Mouse (Mus musculus): ENCODE results near the gene Slc5a4b. TPM values are rescaled to one million over a fixed set of nuclear protein-coding genes. Genes with fewer than 3 reads are reported as not detected.

Slc5a4b gene
- polyA plus RNA-seq, 1 experiment from 2014 or later: 0.73 TPM

DNA sequence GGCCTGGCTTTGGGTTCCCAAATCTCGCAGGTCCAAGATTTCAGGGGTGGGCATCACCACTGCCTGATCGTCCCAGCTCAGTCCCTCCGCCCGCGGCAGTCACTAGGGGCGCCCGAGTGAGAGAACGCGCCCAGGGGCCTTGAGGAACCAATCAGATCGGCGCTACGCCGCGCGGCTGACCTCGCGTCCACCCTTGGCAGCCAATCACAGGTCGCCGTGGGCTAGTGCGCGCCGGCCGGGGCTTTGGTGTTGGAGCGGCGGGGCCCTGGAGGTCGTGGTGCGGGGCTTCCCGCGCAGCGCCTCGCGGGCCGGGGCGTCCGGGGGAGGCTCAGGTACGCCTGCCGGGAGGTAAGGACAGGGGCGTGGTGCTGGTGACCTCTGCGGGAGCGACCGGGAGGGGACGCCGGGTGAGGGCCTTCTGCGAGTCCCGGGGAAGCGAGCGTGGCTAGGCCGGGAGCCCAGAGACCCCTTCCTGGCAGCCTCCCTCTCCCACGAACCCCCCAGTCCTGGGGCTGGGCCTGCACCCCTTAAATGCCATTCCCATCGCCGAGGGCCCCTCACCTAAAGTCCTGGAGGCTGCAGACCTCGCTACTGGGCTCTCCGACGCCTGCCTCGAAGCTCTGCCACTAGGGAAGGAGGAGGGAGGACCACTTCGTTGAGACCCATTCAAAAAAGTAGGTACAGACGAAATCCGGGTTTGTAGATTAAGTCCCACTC, 78.2 kb downstream of the Slc5a4b start, which contains the start of gene Zfp280b:
TSS of gene Zfp280b (plus strand) at position 249 of the 717 bp plus-strand sequence.
- Histone ChIP-seq H3K36me3 (ENCODE audit: control insufficient read depth, insufficient read depth, low read length) (no peaks in the 10 kb centered on the region), H3K27ac (ENCODE audit: low read length) (peak within 1 kb of the TSS; percentile 72), H3K9me3 (ENCODE audit: control insufficient read depth, low read length) (no peaks in the 10 kb centered on the region), H3K4me2 (ENCODE audit: low read depth, low read length) (peak within 1 kb of the TSS; percentile 83), H3K27me3 (replicated peaks; ENCODE audit: control insufficient read depth, insufficient read depth, low read length) (no peaks in the 10 kb centered on the region), H3K9ac (ENCODE audit: low read depth, low read length) (peak within 1 kb of the TSS; percentile 96), H3K4me1 (ENCODE audit: control insufficient read depth, insufficient read depth, low read length) (peaks cover 6% of the 10 kb centered on the region), H3K4me3 (ENCODE audit: low read length) (peak within 1 kb of the TSS; percentile 92)
- peak; percentile 99 for ATAC-seq
- under 1% methylated on average over 57 of the region's 58 CpGs for WGBS

- Histone ChIP-seq H3K27me3 (replicated peaks; ENCODE audit: control insufficient read depth, insufficient read depth, low read length) (no peaks in the 10 kb centered on the region), H3K4me3 (ENCODE audit: low read length) (peak overlapping the region; percentile 92), H3K27ac (ENCODE audit: low read length) (peak overlapping the region; percentile 72), H3K9me3 (ENCODE audit: control insufficient read depth, low read length) (no peaks in the 10 kb centered on the region), H3K36me3 (ENCODE audit: control insufficient read depth, insufficient read depth, low read length) (no peaks in the 10 kb centered on the region), H3K9ac (ENCODE audit: low read depth, low read length) (peak overlapping the region; percentile 96), H3K4me2 (ENCODE audit: low read depth, low read length) (peak overlapping the region; percentile 67), H3K4me1 (ENCODE audit: control insufficient read depth, insufficient read depth, low read length) (peaks cover 6% of the 10 kb centered on the region)
- ATAC-seq: peak; percentile 83
- WGBS: 50% methylated on average over 14 of the region's 14 CpGs
Measured at GRCm38 (mm10) chr10:76031511-76032401, 79.0 kb downstream of the Slc5a4b start.

DNA sequence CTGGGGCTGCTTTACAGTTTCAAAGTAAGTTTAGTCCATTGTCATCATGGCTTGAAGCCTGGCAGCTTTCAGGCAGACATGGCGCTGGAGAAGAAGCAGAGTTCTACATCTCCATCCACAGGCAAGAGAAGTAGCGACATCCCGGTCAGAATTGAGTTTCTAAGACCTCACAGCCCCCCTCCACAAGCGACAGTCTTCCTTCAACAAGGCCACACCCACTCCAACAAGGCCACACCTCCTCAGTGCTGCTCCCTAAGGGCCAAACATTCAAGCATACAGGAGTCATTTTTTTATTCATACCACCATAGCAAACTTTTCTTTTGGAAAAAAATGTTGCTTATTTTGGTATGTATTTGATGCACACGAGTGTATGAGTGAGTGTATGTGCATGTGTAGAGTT, 80.3 kb downstream of the Slc5a4b start:
- Histone ChIP-seq H3K4me3 (ENCODE audit: low read length) (no peak overlapping the region), H3K9ac (ENCODE audit: low read depth, low read length) (no peak overlapping the region), H3K36me3 (ENCODE audit: control insufficient read depth, insufficient read depth, low read length) (no peaks in the 10 kb centered on the region), H3K4me2 (ENCODE audit: low read depth, low read length) (no peak overlapping the region), H3K27me3 (replicated peaks; ENCODE audit: control insufficient read depth, insufficient read depth, low read length) (no peaks in the 10 kb centered on the region), H3K27ac (ENCODE audit: low read length) (no peak overlapping the region), H3K9me3 (ENCODE audit: control insufficient read depth, low read length) (no peaks in the 10 kb centered on the region; the same call in 1 of the 2 replicates), H3K4me1 (ENCODE audit: control insufficient read depth, insufficient read depth, low read length) (peaks cover 6% of the 10 kb centered on the region)
- 71% methylated on average over 5 of the region's 5 CpGs for WGBS
- ATAC-seq: no peak

- H3K4me1 ChIP-seq (ENCODE audit: control insufficient read depth, insufficient read depth, low read length): peaks cover 5% of the 10 kb centered on the region
- H3K4me2 ChIP-seq (ENCODE audit: low read depth, low read length): no peak overlapping the region
- H3K4me3 ChIP-seq (ENCODE audit: low read length): no peak overlapping the region
- H3K27ac ChIP-seq (ENCODE audit: low read length): no peak overlapping the region
- H3K27me3 ChIP-seq (replicated peaks; ENCODE audit: control insufficient read depth, insufficient read depth, low read length): no peaks in the 10 kb centered on the region
- no peaks in the 10 kb centered on the region for H3K36me3 ChIP-seq (ENCODE audit: control insufficient read depth, insufficient read depth, low read length)
- peaks cover 2% of the 10 kb centered on the region; the same call in 1 of the 2 replicates for H3K9me3 ChIP-seq (ENCODE audit: control insufficient read depth, low read length)
- no peak overlapping the region for H3K9ac ChIP-seq (ENCODE audit: low read depth, low read length)
- WGBS: 71% methylated on average over 5 of the region's 5 CpGs
- ATAC-seq: no peak
Measured at GRCm38 (mm10) chr10:76029276-76029675, 81.5 kb downstream of the Slc5a4b start.

DNA sequence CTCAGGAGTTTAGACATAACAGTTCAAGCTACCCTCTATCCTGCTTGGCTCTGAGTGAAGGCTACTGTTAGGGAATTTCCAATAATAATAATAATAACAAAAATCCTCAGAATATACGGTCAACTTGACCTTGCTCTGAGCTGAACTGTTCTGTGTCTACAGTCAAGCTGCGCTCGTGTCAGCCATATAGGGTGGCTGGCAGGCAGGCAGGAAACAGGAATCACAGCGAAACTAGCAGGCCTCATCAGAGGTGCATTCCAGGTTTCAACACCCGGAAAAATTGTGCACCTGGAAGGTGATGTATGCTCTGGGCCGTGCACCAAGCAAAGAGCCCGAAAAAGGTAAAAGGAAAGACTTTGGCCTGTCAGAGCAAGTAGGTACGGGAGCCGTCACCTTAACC, 82.4 kb downstream of the Slc5a4b start:
- no peak overlapping the region for H3K4me2 ChIP-seq (ENCODE audit: low read depth, low read length)
- H3K9me3 ChIP-seq (ENCODE audit: control insufficient read depth, low read length): peaks cover 5% of the 10 kb centered on the region; the same call in 1 of the 2 replicates
- 65% methylated on average over 9 of the region's 9 CpGs for WGBS
- ATAC-seq: no peak
- no peaks in the 10 kb centered on the region for H3K27me3 ChIP-seq (replicated peaks; ENCODE audit: control insufficient read depth, insufficient read depth, low read length)
- H3K36me3 ChIP-seq (ENCODE audit: control insufficient read depth, insufficient read depth, low read length): no peaks in the 10 kb centered on the region
- H3K9ac ChIP-seq (ENCODE audit: low read depth, low read length): no peak overlapping the region
- no peak overlapping the region for H3K27ac ChIP-seq (ENCODE audit: low read length)
- no peaks in the 10 kb centered on the region; the same call in 1 of the 2 replicates for H3K4me1 ChIP-seq (ENCODE audit: control insufficient read depth, insufficient read depth, low read length)
- no peak overlapping the region for H3K4me3 ChIP-seq (ENCODE audit: low read length)

GRCm38 (mm10) chr10:76028016-76028366, 82.8 kb downstream of the Slc5a4b start:
- peaks cover 5% of the 10 kb centered on the region; the same call in 1 of the 2 replicates for H3K9me3 ChIP-seq (ENCODE audit: control insufficient read depth, low read length)
- no peaks in the 10 kb centered on the region for H3K36me3 ChIP-seq (ENCODE audit: control insufficient read depth, insufficient read depth, low read length)
- WGBS: 21% methylated on average over 4 of the region's 4 CpGs
- H3K4me2 ChIP-seq (ENCODE audit: low read depth, low read length): no peak overlapping the region
- no peak overlapping the region for H3K9ac ChIP-seq (ENCODE audit: low read depth, low read length)
- H3K27ac ChIP-seq (ENCODE audit: low read length): no peak overlapping the region
- H3K27me3 ChIP-seq (replicated peaks; ENCODE audit: control insufficient read depth, insufficient read depth, low read length): no peaks in the 10 kb centered on the region
- ATAC-seq: no peak
- H3K4me1 ChIP-seq (ENCODE audit: control insufficient read depth, insufficient read depth, low read length): no peaks in the 10 kb centered on the region; the same call in 1 of the 2 replicates
- H3K4me3 ChIP-seq (ENCODE audit: low read length): no peak overlapping the region

DNA sequence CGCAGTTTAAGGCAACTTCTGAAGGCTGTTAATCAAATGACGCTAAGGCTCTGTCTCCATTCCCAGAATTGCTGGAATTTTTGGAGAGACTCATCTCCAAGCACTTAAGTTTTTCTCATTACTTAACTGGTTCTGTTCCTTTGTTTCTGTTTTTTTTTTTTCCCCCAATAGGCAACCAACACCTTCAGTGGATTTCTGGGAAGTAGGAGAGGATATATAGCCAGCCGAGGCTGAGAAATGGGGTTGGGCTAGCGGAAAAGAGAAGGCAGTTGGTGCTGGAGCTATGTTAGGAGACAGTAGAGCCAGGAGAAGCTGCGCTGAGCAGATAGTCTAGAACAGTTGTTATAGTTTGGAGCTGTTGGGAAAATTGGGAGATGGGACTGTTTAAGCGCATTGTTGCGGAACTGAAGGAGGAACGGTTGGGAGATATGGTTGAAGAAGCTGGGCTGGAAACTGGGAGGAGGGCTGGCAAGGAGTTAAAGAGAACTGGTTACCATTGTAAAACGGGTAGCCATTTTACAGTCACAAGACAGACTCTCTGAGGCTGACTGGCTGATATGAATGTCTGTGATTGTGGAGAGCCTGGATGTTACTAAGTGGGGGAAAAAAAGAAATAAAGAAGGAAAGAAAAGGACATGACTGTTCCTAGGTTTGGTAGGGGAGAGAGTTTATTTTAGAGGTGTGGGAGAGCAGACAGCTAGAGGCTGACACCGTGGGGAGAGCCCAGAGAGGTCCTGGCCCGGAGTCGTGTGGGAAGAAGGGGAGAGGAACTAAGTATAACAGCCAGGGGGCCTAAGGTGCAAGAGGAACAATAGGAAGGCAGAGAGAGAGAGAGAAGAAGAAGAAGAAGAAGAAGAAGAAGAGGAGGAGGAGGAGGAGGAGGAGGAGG, 83.4 kb downstream of the Slc5a4b start:
- ATAC-seq: no peak
- H3K27ac ChIP-seq (ENCODE audit: low read length): no peak overlapping the region
- H3K9me3 ChIP-seq (ENCODE audit: control insufficient read depth, low read length): peaks cover 5% of the 10 kb centered on the region; the same call in 1 of the 2 replicates
- no peak overlapping the region for H3K9ac ChIP-seq (ENCODE audit: low read depth, low read length)
- WGBS: 58% methylated on average over 12 of the region's 12 CpGs
- no peak overlapping the region for H3K4me3 ChIP-seq (ENCODE audit: low read length)
- H3K27me3 ChIP-seq (replicated peaks; ENCODE audit: control insufficient read depth, insufficient read depth, low read length): no peaks in the 10 kb centered on the region
- no peaks in the 10 kb centered on the region; the same call in 1 of the 2 replicates for H3K4me1 ChIP-seq (ENCODE audit: control insufficient read depth, insufficient read depth, low read length)
- no peaks in the 10 kb centered on the region for H3K36me3 ChIP-seq (ENCODE audit: control insufficient read depth, insufficient read depth, low read length)
- H3K4me2 ChIP-seq (ENCODE audit: low read depth, low read length): no peak overlapping the region

GRCm38 (mm10) chr10:76025470-76026190, 85.1 kb downstream of the Slc5a4b start:
- no peaks in the 10 kb centered on the region for H3K27me3 ChIP-seq (replicated peaks; ENCODE audit: control insufficient read depth, insufficient read depth, low read length)
- no peak overlapping the region for H3K27ac ChIP-seq (ENCODE audit: low read length)
- H3K4me1 ChIP-seq (ENCODE audit: control insufficient read depth, insufficient read depth, low read length): no peaks in the 10 kb centered on the region; the same call in 1 of the 2 replicates
- H3K9ac ChIP-seq (ENCODE audit: low read depth, low read length): no peak overlapping the region
- no peak for ATAC-seq
- peaks cover 5% of the 10 kb centered on the region; the same call in 1 of the 2 replicates for H3K9me3 ChIP-seq (ENCODE audit: control insufficient read depth, low read length)
- H3K36me3 ChIP-seq (ENCODE audit: control insufficient read depth, insufficient read depth, low read length): no peaks in the 10 kb centered on the region
- no peak overlapping the region for H3K4me3 ChIP-seq (ENCODE audit: low read length)
- no peak overlapping the region for H3K4me2 ChIP-seq (ENCODE audit: low read depth, low read length)
- 94% methylated on average over 10 of the region's 10 CpGs for WGBS
